Mouse (Mus musculus) adrenal gland, adult (tissue): ENCODE results near the gene Thrap3.
A peak's percentile ranks its signal among the peaks of the same experiment; 100 is the strongest.

ENCODE experiments used
- DNase-seq, 2 experiments: peaks; one replicate each; pipeline ENCODE4 v3.0.0; 2022 to 2023; ENCODE audit warnings: low spot score in 1 of 2; ENCODE audit not compliant: inconsistent age in 2 of 2

Gene Thrap3

DNA sequence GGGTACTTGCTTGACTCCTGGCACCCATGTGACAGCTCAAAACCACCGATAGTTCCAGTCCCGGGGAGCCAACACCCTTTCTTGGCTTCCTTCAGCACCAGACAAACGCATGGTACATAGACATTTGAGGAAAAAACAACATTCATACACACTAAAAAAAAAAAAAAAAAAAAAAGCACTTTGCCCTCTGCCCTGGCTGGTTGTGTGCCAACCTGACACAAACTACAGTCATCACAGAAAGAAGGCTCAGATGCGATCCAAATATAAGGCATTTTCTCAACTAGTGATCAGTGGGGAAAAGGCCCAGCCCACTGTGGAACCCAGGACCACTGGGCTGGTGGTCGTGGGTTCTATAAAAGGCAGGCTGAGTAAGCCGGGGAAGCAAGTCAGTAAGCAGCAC, 33.7 kb downstream of the Thrap3 start:
- peak in 1 of 2 experiments; percentile 30 for DNase-seq

DNA sequence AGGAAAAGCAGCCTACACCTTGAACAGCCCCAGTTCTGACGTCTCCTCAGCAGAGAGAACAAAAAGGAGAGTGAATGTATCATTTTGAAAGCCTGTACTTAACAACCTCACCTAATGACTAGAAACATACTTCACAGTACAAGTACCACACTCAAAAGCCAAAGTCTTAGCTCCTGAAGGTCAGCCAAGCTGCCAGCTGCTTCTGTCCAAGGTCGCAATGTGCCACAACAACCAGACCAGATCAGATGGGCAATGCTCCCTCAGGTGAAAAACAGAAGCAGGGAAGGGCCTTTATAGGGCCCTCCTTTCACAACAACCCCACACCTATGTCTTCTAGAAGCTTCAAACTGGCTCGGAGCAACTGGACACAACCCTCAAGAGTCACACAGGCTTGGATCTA, 36.5 kb downstream of the Thrap3 start:
- DNase-seq = peak; percentile 63 to 85

DNA sequence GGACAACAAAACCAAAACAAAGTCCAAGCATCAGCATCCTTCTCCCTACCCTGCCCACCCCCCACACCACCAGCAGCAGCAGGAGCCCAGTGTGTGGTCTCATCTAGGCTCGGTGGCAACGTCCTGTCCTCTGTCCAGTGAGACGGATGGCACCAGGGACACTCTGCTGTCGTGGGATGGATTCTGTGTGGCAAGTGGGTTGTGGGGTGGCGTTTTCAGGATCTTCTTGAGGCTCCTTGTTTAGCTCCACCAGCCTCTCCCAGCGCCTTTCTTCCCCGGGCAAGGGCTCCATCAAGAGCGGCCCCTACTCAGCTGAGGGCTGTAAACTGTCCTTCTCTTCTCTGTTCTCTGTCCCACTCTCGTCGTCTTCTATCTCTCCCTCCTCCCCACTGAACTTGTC, 37.5 kb downstream of the Thrap3 start:
- DNase-seq = peak in 1 of 2 experiments; percentile 38

DNA sequence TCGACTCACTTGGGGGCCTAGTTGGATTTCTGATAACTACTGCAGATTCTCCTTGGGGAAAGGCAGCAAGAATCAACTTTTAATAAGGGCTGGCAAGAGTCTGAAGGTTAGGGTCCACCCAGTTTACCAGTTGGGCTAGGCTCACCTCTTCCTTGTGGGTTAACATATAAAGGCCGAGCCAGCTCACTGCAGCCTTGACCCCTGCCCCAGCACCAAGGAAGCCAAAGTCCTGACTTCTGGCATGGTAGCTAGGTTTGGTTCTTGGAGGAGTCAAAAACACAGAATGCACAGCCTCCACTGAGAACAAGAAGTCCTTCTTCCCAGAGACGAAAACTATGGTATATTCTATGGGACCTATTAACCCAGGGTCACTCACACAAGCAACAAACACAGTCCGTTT, 38.9 kb downstream of the Thrap3 start:
- DNase-seq = peak in 1 of 2 experiments; percentile 62

DNA sequence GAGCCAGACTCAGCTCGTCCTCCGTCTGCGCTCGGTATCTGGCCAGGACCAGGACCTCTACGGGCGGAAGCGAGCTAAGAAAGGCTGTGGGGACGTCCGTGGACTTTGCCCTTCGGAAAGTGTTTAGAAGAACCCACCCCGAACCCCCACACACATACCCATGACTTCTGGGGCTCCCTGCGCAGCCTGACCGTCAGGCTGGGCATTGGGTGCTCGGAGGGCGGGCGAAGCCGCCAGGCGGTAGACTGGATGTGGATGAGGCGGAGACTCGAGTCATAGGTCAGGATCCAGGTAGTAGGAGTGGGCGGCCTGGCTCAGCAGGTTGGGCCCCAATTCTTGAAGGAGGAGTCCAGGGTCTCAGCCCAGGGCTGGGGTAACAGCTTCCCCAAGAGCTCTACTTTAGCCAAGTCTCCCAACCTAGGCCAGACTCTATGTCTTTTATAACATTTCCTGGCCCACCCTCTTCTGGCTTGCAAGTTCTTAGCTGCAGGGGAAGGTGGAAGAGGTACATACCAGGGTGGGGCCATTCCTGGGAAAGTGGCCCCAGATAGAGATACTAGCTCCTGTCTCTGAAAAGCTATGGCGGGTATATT, 39.4 kb downstream of the Thrap3 start, which contains the start of gene Sh3d21:
Gene Sh3d21 (minus strand): TSS at position 425 of the 593 bp plus-strand sequence.
- DNase-seq = no peak

DNA sequence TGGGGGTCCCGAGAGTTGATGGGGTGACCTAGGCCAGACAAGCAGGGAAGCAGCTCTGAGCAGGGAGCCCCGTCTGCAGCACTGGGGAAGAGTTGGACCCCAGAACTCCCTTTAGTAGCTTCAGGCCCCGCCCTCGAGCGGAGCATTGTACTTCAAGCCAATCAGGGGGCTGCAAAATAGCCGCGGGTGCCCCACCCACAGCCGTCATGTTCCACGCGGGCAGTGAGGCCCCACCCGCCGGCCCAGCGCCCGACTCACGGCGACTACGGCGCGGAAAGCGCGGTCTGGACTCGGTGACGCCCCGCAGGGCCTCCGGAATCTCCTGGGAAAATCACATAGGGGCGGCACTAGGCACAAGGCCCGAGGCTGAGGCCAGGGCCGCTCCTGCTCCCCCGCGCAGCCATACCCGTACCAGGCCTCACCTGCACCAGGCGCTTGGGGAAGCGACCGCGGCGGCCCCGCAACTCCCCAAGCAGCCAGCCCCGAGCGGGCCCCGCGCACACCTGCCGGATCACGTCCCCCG, 40.0 kb downstream of the Thrap3 start:
- peak; percentile 92 to 96 for DNase-seq

DNA sequence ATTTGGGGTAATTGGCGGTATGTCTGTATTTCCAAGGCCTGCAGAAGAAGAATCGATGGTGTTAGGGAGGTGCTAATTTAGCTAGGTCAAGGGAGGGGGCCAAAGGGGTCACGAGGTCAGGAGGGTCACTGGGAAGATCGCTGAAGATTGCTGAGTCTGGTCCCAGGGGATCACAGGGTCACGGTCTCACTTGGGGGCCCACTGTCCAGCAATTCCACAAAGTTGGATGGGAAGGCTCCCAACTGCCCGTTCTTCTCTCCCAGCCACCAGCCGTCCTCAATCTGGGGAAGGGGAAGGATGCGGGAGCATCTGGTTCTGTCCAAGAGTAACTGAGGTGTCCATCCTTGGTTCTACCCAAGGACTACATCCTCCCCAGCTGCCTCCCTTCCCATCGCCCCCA, 40.6 kb downstream of the Thrap3 start:
- peak; percentile 38 to 68 for DNase-seq

DNA sequence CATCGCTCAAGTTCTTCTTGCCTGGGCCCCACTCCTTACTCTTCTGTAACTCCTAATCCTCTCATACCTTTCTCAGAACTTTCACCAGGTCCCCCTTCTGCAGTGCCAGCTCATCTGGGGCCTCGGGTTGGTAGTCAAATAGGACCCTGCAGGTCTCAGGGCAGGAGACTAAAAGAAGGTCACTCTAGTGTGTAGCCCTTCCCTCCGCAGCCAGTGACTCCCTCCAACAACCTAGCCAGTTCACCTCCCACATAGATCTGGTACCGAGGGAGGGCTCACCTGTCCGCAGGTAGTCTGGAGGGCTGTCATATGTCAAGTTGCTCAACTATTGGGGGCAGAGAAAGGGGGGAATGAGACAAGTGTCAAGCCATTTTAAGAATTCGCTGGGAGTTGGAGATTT, 41.1 kb downstream of the Thrap3 start:
- DNase-seq = no peak

DNA sequence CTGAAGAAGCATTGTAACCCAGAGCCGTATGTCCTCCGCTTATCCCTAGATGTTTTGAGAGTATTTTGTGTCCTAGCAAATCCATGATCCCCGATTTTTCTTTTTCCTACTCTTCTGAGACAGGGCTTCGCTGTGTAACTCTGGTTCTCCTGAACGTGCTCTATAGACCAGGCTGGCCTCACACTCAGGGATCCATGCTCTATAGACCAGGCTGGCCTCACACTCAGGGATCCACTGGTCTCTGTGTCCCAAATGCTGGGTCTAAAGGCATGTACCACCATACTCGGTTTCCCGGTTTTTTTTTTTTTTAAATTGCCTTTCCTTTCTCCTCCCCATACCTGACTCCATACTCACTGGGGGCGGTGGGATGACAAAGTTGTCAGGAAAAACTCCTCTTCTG, 41.6 kb downstream of the Thrap3 start:
- DNase-seq = no peak

DNA sequence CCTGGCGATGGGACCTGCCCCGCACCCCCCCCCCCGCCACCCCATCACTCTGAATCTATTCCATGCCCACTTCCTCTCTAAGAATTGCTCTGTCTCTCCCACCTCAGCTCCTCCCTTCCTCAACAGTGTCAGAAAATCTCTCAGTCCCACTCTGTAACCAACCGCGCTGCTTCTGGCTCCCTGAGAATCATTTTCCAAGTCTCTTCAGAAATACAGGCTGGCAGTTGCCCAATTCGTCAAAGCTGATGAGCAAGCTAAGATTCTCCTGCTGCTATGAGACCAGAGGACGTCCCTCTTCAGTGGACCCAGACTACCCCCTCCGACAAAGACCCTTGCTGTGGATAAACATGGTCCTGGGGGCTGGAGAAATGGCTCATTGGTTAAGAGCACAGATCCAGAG, 43.1 kb downstream of the Thrap3 start:
- DNase-seq = no peak

DNA sequence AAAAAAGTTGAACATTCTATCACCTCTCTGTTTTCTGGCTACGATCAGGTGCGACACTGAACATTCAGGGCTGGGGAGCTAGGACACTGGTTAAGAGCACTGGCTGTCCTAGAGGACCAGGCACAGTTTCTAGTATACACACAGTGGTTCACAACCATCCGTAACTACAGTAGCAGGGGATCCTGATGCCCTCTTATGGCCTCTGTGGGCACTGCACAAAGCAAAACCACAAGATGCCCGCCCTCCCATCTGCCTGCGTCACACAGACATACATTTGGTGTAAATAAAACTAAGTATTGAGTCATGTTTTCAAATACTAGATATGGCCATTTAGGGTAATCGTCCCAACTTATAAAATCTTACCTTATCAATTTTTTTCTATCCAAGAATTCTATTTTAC, 45.0 kb downstream of the Thrap3 start:
- DNase-seq = no peak

DNA sequence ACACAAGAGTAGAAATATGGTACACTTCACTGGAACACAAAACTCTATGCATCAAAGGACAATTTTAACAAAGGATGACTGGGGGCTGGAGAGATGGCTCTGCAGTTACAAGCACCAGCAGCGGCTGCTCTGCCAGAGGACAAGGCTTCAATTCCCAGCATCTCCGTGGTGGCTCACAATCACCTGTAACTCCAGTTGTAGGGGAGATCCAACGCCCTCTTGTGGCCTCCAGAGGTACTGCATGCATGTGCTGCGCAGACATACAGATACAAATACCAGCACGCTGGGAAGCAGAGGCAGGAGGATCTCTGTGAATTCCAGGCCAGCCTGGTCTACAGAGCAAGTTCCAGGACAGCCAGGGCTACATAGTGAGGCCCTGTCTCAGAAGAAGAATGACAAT, 45.9 kb downstream of the Thrap3 start:
- peak in 1 of 2 experiments; percentile 73 for DNase-seq

DNA sequence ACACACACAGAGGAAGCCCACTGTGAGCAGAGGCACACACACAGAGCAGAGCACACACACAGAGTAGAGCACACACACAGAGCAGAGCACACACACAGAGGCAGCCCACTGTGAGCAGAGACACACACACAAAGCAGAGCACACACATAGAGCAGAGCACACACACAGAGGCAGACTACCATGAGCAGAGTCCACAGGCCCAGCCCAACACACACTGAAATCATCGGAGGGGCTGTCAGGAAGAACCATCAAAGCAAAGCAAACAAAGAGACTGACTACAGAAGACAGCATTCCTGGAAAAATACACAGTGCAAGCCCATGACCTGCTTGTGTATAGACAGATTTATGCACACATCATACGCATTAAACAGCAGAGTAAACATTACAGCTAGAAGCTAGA, 46.7 kb downstream of the Thrap3 start:
- DNase-seq = no peak

DNA sequence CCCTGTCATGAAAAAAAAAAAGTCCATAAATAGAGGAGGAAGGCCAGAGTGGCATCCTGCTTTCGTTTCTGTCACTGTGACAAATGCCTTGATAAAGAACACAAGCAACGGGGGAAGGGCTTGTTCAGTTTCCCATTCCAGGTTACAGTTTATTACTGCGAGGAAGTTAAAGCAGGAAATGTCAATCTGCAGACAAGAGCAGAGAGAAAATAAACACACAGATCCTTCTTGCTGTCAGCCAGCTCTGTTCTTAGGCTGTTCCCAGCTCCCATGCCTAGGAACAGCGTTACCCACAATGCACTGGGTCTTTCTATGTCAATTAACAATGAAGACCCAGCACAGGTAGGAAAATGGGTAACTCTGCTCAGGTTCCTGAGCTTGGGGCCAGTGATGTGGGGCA, 47.4 kb downstream of the Thrap3 start:
- DNase-seq = peak in 1 of 2 experiments; percentile 70

DNA sequence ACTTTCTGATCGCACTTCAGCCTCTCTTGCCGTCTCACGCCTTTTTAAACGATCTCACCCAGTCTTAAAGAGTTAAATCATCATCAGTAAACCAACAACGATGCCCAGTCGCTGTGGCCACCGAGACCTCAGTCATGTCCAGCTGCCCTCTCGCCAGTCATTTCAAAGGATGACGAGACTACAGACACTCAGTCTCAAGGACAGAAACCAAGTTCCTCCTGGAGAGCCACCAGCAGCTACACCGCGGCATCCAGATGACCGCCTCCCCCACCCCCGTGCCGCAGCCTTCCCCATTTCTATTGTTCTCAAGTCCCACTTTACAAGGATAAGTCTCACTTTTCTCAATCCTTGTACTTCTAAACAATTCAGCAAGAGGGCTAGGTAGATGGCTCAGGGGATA, 49.7 kb downstream of the Thrap3 start:
- peak in 1 of 2 experiments; percentile 72 for DNase-seq

DNA sequence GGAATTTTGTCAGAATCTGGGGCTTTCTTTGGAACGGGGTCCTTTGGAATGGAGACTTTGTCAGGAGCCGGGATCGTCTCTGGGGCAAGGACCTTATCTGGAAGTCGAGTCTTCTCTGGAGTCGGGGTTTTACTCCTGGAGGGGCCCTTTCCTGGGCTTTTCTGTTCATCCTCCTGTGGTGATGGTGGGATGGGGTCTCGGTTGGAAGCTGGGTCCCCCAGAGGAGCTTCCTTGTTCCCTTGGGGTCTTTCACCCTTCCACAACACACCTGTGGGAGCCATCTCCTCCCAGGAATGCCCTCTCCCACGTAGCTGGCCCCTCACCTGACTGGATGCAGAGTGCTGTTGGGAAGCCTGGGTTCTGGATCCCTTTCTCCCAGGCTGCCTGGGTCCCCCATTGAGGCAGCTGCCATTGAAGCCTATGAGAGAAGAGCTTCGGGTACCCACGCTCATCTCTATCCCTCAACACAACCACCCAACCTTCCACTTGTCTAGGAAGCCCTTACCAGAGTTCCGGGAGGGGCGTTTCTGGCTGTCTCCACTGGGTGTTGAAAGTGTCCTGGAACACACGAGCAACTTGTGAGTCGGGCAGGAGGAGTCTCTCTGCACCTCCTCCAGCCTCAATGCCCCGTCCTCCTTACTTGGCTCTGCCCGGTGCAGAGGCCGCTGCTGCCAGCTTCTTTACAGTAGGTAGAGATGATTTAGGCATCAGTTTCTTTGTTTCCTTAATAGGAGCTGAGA, 50.7 kb downstream of the Thrap3 start:
- DNase-seq = no peak

DNA sequence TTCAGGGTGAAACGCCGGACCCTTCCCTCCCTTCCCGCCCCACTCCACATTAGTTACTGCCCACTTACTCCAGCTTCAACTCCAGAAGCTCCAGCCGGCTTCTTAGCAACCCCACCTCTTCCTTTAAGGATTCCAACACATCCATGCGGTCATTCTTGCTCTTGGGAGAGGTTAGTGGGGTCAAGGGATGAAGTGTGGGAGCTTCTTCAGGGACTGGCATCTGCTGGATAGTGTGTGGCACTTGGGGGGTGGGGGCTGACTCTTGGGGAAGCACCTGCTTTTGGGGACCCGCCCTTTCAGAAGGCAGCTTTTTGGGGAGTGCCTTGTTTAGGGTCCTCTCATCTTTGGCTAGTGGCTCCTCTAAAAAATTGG, 51.6 kb downstream of the Thrap3 start:
- no peak for DNase-seq

DNA sequence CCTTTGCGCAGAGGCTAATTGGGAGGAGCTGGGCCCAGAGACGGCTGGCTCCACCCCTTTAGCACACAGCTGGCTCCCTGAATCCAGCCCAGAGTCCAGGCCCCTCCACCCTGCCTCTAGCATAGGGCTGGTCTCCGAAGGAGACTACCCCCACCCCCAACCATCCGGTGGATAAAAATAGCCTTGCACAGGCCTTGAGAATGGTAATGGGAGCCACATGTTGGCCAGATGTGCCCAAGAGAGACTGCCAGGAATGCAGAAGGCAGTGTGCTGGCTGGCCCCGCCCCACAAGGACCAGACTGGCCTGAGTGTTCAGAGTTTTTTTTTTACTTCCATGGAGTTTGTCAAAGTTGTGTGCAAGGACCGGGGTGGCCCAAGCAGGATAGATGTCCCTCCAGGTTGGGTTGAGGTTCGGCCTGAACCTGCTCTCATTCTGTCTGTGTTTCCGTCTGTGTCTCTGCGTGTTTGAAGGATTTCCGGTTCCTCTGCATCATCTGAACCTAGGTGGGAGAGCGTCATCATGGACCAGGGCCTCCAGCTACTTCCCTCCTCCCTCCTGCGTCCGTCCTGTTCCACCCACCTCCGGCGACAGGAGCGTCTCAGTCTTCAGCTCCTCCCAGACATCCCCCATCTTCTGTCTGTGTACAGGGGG, 52.1 kb downstream of the Thrap3 start:
- DNase-seq = peak; percentile 76 to 88

DNA sequence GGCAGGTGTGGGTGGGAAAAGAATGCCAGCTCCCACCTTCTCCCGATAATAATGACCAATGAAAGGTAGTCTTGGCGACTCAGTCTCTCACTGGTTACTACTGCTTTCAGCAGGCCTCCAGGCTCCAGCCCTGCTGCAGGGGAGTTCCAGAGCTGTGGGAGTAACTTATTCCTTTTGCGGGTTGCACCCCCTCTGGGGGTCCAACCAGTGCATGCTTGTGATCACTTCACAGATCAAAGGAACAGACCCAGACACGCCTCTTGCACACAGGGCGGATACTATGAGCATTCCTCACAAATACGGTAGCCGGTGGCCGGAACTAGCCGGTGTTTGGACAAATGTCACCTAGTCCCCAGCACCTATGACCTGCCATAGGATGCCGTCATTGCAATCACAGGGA, 52.8 kb downstream of the Thrap3 start:
- no peak for DNase-seq

DNA sequence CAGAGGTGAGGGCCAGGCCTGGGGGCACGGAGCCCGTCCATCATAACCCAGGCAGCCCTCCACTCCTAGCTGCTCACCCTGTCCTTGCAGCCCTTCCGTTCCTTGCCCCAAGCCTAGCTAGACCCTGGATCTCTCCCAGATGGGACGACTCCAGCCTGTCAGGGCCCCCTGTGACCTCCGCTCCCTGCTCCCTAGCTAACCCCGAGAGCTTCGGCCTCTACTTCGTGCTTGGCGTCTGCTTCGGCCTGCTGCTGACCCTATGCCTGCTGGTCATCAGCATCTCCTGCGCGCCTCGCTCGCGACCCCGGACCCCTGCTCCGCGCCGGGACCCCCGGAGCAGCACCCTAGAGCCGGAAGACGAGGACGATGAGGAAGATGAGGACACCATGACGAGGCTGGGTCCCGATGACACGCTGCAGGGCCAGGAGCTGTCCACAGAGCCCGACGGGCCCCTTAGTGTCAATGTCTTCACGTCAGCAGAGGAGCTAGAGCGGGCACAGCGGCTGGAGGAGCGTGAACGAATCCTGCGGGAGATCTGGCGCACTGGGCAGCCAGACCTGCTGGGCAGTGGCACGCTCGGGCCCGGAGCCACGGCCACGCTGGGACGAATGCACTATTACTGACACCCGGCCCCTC, 53.4 kb downstream of the Thrap3 start:
- peak; percentile 47 to 62 for DNase-seq

DNA sequence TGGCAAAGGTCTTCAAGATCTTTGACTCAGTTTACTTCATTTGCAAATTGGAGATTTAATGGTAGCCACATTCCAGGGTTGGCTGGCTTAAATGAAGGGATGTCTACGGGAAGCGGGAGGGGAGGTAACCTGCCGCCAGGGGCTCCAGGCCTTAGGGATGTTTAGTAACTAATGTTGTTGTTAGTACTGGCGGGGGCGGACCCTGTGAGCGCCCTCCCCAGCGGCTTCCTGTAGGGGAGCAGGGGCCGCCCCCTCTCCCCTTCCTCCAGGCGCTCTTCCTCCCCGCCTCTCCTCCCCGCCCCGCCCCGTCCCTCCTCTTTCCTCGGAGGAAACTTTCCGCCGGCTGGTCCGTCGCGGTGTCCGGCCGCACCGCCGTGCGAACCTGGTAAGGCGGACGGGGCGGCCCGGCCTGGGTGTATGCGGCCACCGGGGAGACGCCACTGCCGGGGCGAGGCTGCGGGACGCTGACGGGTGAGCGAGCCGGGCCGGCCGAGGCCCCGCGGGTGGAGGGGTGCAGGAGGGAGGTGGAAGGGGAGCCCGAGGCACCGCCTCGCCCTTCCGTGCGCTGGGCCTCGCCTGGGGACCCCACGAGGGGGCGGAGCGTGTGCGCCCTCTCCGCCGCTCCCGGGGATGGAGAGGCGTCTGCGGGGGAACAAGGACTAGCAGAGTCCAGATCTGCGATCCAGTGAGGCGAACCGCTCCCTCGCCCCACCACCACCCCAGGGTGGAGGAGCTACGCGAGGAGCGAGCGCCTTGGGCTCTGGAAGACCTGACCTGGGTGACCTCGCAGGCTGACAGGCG, 54.2 kb downstream of the Thrap3 start:
- DNase-seq = peak; percentile 76 to 89
